Mouse (Mus musculus) bone marrow macrophage, adult 2 months (primary cell): ENCODE measurements around the gene Sept12. TPM values are rescaled to one million over a fixed set of nuclear protein-coding genes. Genes with fewer than 3 reads are reported as not detected.

ENCODE experiments used
- H3K27ac ChIP-seq: 2 replicates; pipeline ENCODE4 v1.5.1; 2012; ENCODE audit warnings: low read depth, low read length; ENCODE audit not compliant: insufficient read depth
- H3K4me1 ChIP-seq: 2 replicates; pipeline ENCODE4 v1.6.1; 2012; ENCODE audit warnings: low read length; ENCODE audit not compliant: control insufficient read depth, insufficient read depth
- H3K4me3 ChIP-seq: 2 replicates; pipeline ENCODE4 v1.5.1; 2012; ENCODE audit warnings: mild to moderate bottlenecking, low read length, moderate library complexity; ENCODE audit not compliant: insufficient read depth
- CTCF ChIP-seq: IDR thresholded peaks from 2 replicates; pipeline ENCODE4 v1.5.1; 2012; ENCODE audit warnings: low read depth, mild to moderate bottlenecking, low read length, moderate library complexity
- POLR2A ChIP-seq: IDR thresholded peaks from 2 replicates; pipeline ENCODE4 v1.6.1; 2012; ENCODE audit warnings: mild to moderate bottlenecking, low read depth, low read length, borderline replicate concordance
- polyA plus RNA-seq: library from polyadenylated mRNA; stranded (reverse); fragments of >200 nt; gene quantifications from 2 replicates; pipeline ENCODE4 v1.2.4, GENCODE M21; 2012; ENCODE audit not compliant: missing spikeins, insufficient read depth, insufficient read length

Sept12 gene
- polyA plus RNA-seq, 1 experiment = not detected

- Histone ChIP-seq H3K4me3 (peak overlapping the region; percentile 85), H3K4me1 (peaks cover 35% of the 10 kb centered on the region), H3K27ac (no peak overlapping the region)
- TF ChIP-seq POLR2A (no peak), CTCF (no peak)
Measured at GRCm38 (mm10) chr16:4963346-4963745, 34.3 kb downstream of the Sept12 start.

GRCm38 (mm10) chr16:4960260-4960659, 37.4 kb downstream of the Sept12 start:
- Histone ChIP-seq H3K4me3 (peak overlapping the region; percentile 26), H3K27ac (peak overlapping the region; percentile 55), H3K4me1 (peaks cover 32% of the 10 kb centered on the region)
- TF ChIP-seq POLR2A = no peak
- TF ChIP-seq CTCF = no peak

- H3K4me1 ChIP-seq = peaks cover 25% of the 10 kb centered on the region
- no peak overlapping the region for H3K4me3 ChIP-seq
- no peak overlapping the region for H3K27ac ChIP-seq
- TF ChIP-seq POLR2A = no peak
- no peak for TF ChIP-seq CTCF
Measured at GRCm38 (mm10) chr16:4957446-4957845, 40.2 kb downstream of the Sept12 start.

- TF ChIP-seq CTCF = no peak
- no peak for TF ChIP-seq POLR2A
- Histone ChIP-seq H3K4me3 (no peak overlapping the region), H3K4me1 (peaks cover 21% of the 10 kb centered on the region), H3K27ac (no peak overlapping the region)
Measured at GRCm38 (mm10) chr16:4956609-4957008, 41.0 kb downstream of the Sept12 start.

GRCm38 (mm10) chr16:4947378-4947777, 50.3 kb downstream of the Sept12 start:
- Histone ChIP-seq H3K4me1 (no peaks in the 10 kb centered on the region), H3K4me3 (no peak overlapping the region), H3K27ac (no peak overlapping the region)
- TF ChIP-seq POLR2A (no peak), CTCF (no peak)

- no peak overlapping the region for H3K4me3 ChIP-seq
- H3K4me1 ChIP-seq = no peaks in the 10 kb centered on the region
- no peak overlapping the region for H3K27ac ChIP-seq
- no peak for TF ChIP-seq POLR2A
- no peak for TF ChIP-seq CTCF
Measured at GRCm38 (mm10) chr16:4946155-4946554, 51.5 kb downstream of the Sept12 start.

- Histone ChIP-seq H3K4me3 (no peak overlapping the region), H3K4me1 (no peaks in the 10 kb centered on the region), H3K27ac (no peak overlapping the region)
- no peak for TF ChIP-seq CTCF
- TF ChIP-seq POLR2A = no peak
Measured at GRCm38 (mm10) chr16:4945415-4945814, 52.2 kb downstream of the Sept12 start.

GRCm38 (mm10) chr16:4943431-4943830, 54.2 kb downstream of the Sept12 start:
- TF ChIP-seq POLR2A (no peak), CTCF (no peak)
- no peak overlapping the region for H3K27ac ChIP-seq
- no peak overlapping the region for H3K4me3 ChIP-seq
- peaks cover 8% of the 10 kb centered on the region; the same call in 1 of the 2 replicates for H3K4me1 ChIP-seq

- TF ChIP-seq CTCF (no peak), POLR2A (no peak)
- Histone ChIP-seq H3K4me1 (peaks cover 12% of the 10 kb centered on the region; the same call in 1 of the 2 replicates), H3K4me3 (no peak overlapping the region), H3K27ac (no peak overlapping the region)
Measured at GRCm38 (mm10) chr16:4942868-4943267, 54.8 kb downstream of the Sept12 start.

GRCm38 (mm10) chr16:4941016-4941415, 56.6 kb downstream of the Sept12 start:
- Histone ChIP-seq H3K27ac (no peak overlapping the region), H3K4me1 (peaks cover 24% of the 10 kb centered on the region), H3K4me3 (no peak overlapping the region)
- TF ChIP-seq CTCF = no peak
- no peak for TF ChIP-seq POLR2A
